In genomic region chr1:189868036-189868435, GRCm38 (mm10) we compare ENCODE assay signal across 8 mouse cellular contexts. TPM values are rescaled to one million over a fixed set of nuclear protein-coding genes. Genes with fewer than 3 reads are reported as not detected.
DNase-seq lines count a peak whose midpoint lies in the region; ATAC-seq and TF ChIP-seq lines count a peak whose summit lies in the region.

No protein-coding gene starts in this region.

- no peak overlapping the region for H3K4me2 ChIP-seq in intestine, embryonic 16.5 days (ENCODE audit: low read depth, low read length)

- DNase-seq in gastrocnemius, adult 2 months = no peak
- DNase-seq in gastrocnemius, postnatal 14 days = no peak
- peak; percentile 21 to 34 for DNase-seq in thymus, postnatal 36 days
- DNase-seq in thymus, adult 18-20 months = no peak
- peak; percentile 25 for DNase-seq in yolk sac, embryonic 10.5 days (ENCODE audit: low spot score)
- no peak for DNase-seq in spleen, postnatal 4 days (ENCODE audit: low spot score in 2 of 2)
- no peak for DNase-seq in gastrocnemius, postnatal 10 days

- no peak overlapping the region for H3K9ac ChIP-seq in intestine, embryonic 16.5 days (ENCODE audit: low read depth, low read length)

- intact Hi-C loops in gastrocnemius, adult 2 months (cut with DNase I) = no loop called here
- intact Hi-C loops in gastrocnemius, postnatal 14 days (cut with DNase I; ENCODE audit: low total_unique reads) = no loop called here

- peaks cover 16% of the 10 kb centered on the region for H3K4me1 ChIP-seq in intestine, embryonic 16.5 days (ENCODE audit: control insufficient read depth, insufficient read depth, low read length)

- H3K27ac ChIP-seq in gastrocnemius, adult 2 months = peak overlapping the region; percentile 75
- H3K27ac ChIP-seq in intestine, embryonic 16.5 days (ENCODE audit: low read length) = peak overlapping the region; percentile 8; the same call in 1 of the 2 replicates

- no peaks in the 10 kb centered on the region for H3K27me3 ChIP-seq in intestine, embryonic 16.5 days (replicated peaks; ENCODE audit: control insufficient read depth, insufficient read depth, low read length)

- peak; percentile 50; the same call in 1 of the 2 replicates for ATAC-seq in intestine, embryonic 16.5 days

- H3K36me3 ChIP-seq in intestine, embryonic 16.5 days (ENCODE audit: control insufficient read depth, insufficient read depth, low read length) = peaks cover 4% of the 10 kb centered on the region; the same call in 1 of the 2 replicates

- H3K4me3 ChIP-seq in gastrocnemius, adult 2 months = no peak overlapping the region
- no peak overlapping the region for H3K4me3 ChIP-seq in intestine, embryonic 16.5 days (ENCODE audit: low read length)

- no peaks in the 10 kb centered on the region for H3K9me3 ChIP-seq in intestine, embryonic 16.5 days (ENCODE audit: control insufficient read depth, low read length)

- 69% methylated on average over 10 of the region's 10 CpGs for WGBS in intestine, embryonic 16.5 days

- TF ChIP-seq CTCF in gastrocnemius, adult 2 months (IDR thresholded peaks at IDR 0.05) = peak; percentile 5; the same call in 1 of the 2 replicates

RNA-seq across cellular contexts. Expression of gene Smyd2, which starts 54.1 kb away (rescaled TPM):
- total RNA-seq in gastrocnemius, adult 2 months (2021) = 100 to 1,000 TPM; 200 to 329 TPM
- total RNA-seq in gastrocnemius, postnatal 14 days (2021) = 100 to 1,000 TPM; 148 to 151 TPM
- polyA plus RNA-seq in intestine, embryonic 16.5 days (2015; fragmentation: Nextera tagmentation; extraction: Ambion mirVana) = 97.4 and 106 TPM in 2 replicates
- total RNA-seq in gastrocnemius, postnatal 10 days (2021) = 100 to 1,000 TPM; 165 to 188 TPM

Comparison
In these comparisons a context has a peak if more than half of its experiments do, and no peak if none do; other contexts are left out.
1. DNase-seq: peak in thymus, postnatal 36 days (2 of 2) and yolk sac, embryonic 10.5 days (single experiment); none in gastrocnemius, adult 2 months (single experiment), gastrocnemius, postnatal 14 days (single experiment), thymus, adult 18-20 months (0 of 2), spleen, postnatal 4 days (0 of 2) and gastrocnemius, postnatal 10 days (single experiment).